Mouse (Mus musculus) erythroblast, adult 5-6 weeks (primary cell): ENCODE results near the gene Chka. TPM values are rescaled to one million over a fixed set of nuclear protein-coding genes. Genes with fewer than 3 reads are reported as not detected.

ENCODE experiments used
- ATAC-seq: replicated peaks from 2 replicates; pipeline ENCODE4 v1.8.0; 2016; ENCODE audit warnings: moderate number of reproducible peaks, mild to moderate bottlenecking, moderate TSS enrichment, inconsistent platforms; ENCODE audit not compliant: poor library complexity, low FRiP score, severe bottlenecking
- total RNA-seq, 2 experiments: library from RNA; stranded (forward) in 1 of 2; stranded (reverse) in 1 of 2; fragments of 150-400 nt in 1 of 2; fragments of 200-764, 138-1000 nt in 1 of 2; gene quantifications; 2 replicates each; pipeline versions ENCODE4 v1.2.3 to v1.2.4; 2015 to 2017; ENCODE audit warnings: low replicate concordance in 2 of 2

Chka gene
- total RNA-seq, 2 experiments from 2014 or later: 6.2 to 9.4 TPM

GRCm38 (mm10) chr19:3935032-3935895 is 83.7 kb downstream of the Chka start, which contains the start of gene Unc93b1:
Unc93b1 (plus strand) TSS chr19:3935186.
- ATAC-seq: no peak

- ATAC-seq: no peak
Observed at GRCm38 (mm10) chr19:3935896-3936850, 84.6 kb downstream of the Chka start.

DNA sequence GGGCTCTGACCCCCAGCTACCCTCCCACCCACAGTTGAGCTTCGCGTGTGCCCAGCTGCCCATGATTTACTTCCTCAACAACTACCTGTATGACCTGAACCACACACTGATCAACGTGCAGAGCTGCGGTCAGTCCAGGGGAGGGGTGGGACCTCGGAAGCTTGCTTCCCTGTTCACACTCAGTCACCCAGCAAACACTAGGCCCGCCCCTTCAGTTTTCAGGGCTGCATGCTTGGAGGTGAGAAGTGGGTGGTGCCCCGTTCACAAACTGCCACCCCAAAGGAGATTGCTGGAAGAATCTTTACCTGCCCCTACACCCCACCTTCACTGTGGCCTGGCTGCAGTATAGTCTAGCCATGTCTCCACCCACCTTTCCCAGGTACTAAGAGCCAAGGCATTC is 90.7 kb downstream of the Chka start:
- ATAC-seq: no peak

DNA sequence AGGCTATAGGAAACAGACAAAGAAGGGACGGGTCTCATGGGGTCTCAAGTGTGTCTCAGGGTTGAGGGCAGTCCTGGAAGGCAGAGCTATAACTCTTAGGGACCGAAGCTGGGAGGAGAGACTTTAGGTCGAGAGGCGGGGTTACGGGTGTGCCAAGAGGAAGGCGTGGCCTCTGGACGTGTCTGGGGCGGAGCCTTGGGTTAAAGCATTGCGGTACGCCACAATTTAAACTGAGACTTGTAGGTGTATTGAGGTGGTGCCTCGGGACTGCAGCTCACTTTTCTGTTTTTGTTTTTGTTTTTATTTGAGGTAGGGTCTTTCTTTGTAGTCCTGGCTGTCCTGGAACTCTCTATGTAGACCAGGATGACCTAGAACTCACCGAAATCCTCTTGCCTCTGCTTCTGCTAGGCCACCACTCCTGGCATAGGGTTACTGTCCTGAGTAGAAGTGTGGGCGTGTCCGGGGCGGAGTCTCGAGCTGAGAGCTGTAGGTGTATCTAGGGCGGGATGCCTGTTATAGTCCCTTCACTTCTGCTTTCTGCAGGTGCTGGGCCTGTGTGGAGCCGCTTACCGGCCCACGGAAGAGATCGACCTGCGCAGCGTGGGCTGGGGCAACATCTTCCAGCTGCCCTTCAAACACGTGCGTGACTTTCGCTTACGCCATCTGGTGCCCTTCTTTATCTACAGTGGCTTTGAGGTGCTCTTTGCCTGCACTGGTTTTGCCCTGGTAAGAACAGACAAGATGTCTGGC is 91.6 kb downstream of the Chka start:
- peak; percentile 71 for ATAC-seq

Other genes starting within 250 kb of the Chka start
- gene Lrp5, start 165.2 kb upstream of the Chka start, total RNA-seq (2015; ENCODE audit: low replicate concordance): 3.8 and 4.4 TPM in 2 replicates
- 2.7 and 2.8 TPM in 2 replicates for gene Lrp5, start 165.2 kb upstream of the Chka start, total RNA-seq (2017; ENCODE audit: low replicate concordance)
- 8.3 and 8.6 TPM in 2 replicates for gene 1810055G02Rik, start 143.5 kb upstream of the Chka start, total RNA-seq (2015; ENCODE audit: low replicate concordance)
- gene 1810055G02Rik, start 143.5 kb upstream of the Chka start, total RNA-seq (2017; ENCODE audit: low replicate concordance): 2.5 and 4.0 TPM in 2 replicates
- 21.3 and 35.0 TPM in 2 replicates for gene Kmt5b, start 84.4 kb upstream of the Chka start, total RNA-seq (2015; ENCODE audit: low replicate concordance)
- 40.5 and 58.8 TPM in 2 replicates for gene Kmt5b, start 84.4 kb upstream of the Chka start, total RNA-seq (2017; ENCODE audit: low replicate concordance)
- gene Tcirg1, start 55.4 kb downstream of the Chka start, total RNA-seq (2015; ENCODE audit: low replicate concordance): 41.2 and 46.3 TPM in 2 replicates
- 22.2 and 37.2 TPM in 2 replicates for gene Tcirg1, start 55.4 kb downstream of the Chka start, total RNA-seq (2017; ENCODE audit: low replicate concordance)
- gene Ndufs8, start 61.0 kb downstream of the Chka start, total RNA-seq (2015; ENCODE audit: low replicate concordance): 55.8 and 64.4 TPM in 2 replicates
- 11.0 and 14.0 TPM in 2 replicates for gene Ndufs8, start 61.0 kb downstream of the Chka start, total RNA-seq (2017; ENCODE audit: low replicate concordance)
- 4.4 and 10.6 TPM in 2 replicates for gene Aldh3b1, start 78.0 kb downstream of the Chka start, total RNA-seq (2015; ENCODE audit: low replicate concordance)
- 10.9 and 18.4 TPM in 2 replicates for gene Aldh3b1, start 78.0 kb downstream of the Chka start, total RNA-seq (2017; ENCODE audit: low replicate concordance)
- gene Unc93b1, start 83.4 kb downstream of the Chka start, total RNA-seq (2015; ENCODE audit: low replicate concordance): 25.1 and 47.1 TPM in 2 replicates
- 34.2 and 50.3 TPM in 2 replicates for gene Unc93b1, start 83.4 kb downstream of the Chka start, total RNA-seq (2017; ENCODE audit: low replicate concordance)
- 1.7 TPM in 1 of 2 replicates, not detected in the other for gene Aldh3b3, start 106.9 kb downstream of the Chka start, total RNA-seq (2015; ENCODE audit: low replicate concordance)
- gene Aldh3b3, start 106.9 kb downstream of the Chka start, total RNA-seq (2017; ENCODE audit: low replicate concordance): 4.9 TPM in 1 of 2 replicates, not detected in the other
- 0.63 TPM in 1 of 2 replicates, not detected in the other for gene Aldh3b2, start 120.6 kb downstream of the Chka start, total RNA-seq (2015; ENCODE audit: low replicate concordance)
- 1.8 and 1.9 TPM in 2 replicates for gene Aldh3b2, start 120.6 kb downstream of the Chka start, total RNA-seq (2017; ENCODE audit: low replicate concordance)
- 1.5 TPM in 1 of 2 replicates, not detected in the other for gene Acy3, start 134.8 kb downstream of the Chka start, total RNA-seq (2015; ENCODE audit: low replicate concordance)
- 0.56 TPM in 1 of 2 replicates, not detected in the other for gene Acy3, start 134.8 kb downstream of the Chka start, total RNA-seq (2017; ENCODE audit: low replicate concordance)
- gene Tbx10, start 141.0 kb downstream of the Chka start, total RNA-seq (2015; ENCODE audit: low replicate concordance): not detected in 2 replicates
- gene Tbx10, start 141.0 kb downstream of the Chka start, total RNA-seq (2017; ENCODE audit: low replicate concordance): not detected in 2 replicates
- 2.7 TPM in 1 of 2 replicates, not detected in the other for gene Nudt8, start 148.8 kb downstream of the Chka start, total RNA-seq (2015; ENCODE audit: low replicate concordance)
- 2.4 and 2.5 TPM in 2 replicates for gene Nudt8, start 148.8 kb downstream of the Chka start, total RNA-seq (2017; ENCODE audit: low replicate concordance)
- gene Gm49405, start 148.9 kb downstream of the Chka start, total RNA-seq (2015; ENCODE audit: low replicate concordance): 0.58 TPM in 1 of 2 replicates, not detected in the other
- gene Gm49405, start 148.9 kb downstream of the Chka start, total RNA-seq (2017; ENCODE audit: low replicate concordance): 0.42 TPM in 1 of 2 replicates, not detected in the other
- 0.38 TPM in 1 of 2 replicates, not detected in the other for gene Doc2g, start 151.5 kb downstream of the Chka start, total RNA-seq (2015; ENCODE audit: low replicate concordance)
- not detected in 2 replicates for gene Doc2g, start 151.5 kb downstream of the Chka start, total RNA-seq (2017; ENCODE audit: low replicate concordance)
- gene Ndufv1, start 161.0 kb downstream of the Chka start, total RNA-seq (2015; ENCODE audit: low replicate concordance): 57.8 and 76.5 TPM in 2 replicates
- gene Ndufv1, start 161.0 kb downstream of the Chka start, total RNA-seq (2017; ENCODE audit: low replicate concordance): 60.4 and 63.3 TPM in 2 replicates
- 79.2 and 134 TPM in 2 replicates for gene Gstp1, start 186.2 kb downstream of the Chka start, total RNA-seq (2015; ENCODE audit: low replicate concordance)
- 15.5 and 40.6 TPM in 2 replicates for gene Gstp1, start 186.2 kb downstream of the Chka start, total RNA-seq (2017; ENCODE audit: low replicate concordance)
- not detected in 2 replicates for gene Gstp2, start 194.2 kb downstream of the Chka start, total RNA-seq (2015; ENCODE audit: low replicate concordance)
- gene Gstp2, start 194.2 kb downstream of the Chka start, total RNA-seq (2017; ENCODE audit: low replicate concordance): 1.4 and 2.1 TPM in 2 replicates
- gene Gstp3, start 207.8 kb downstream of the Chka start, total RNA-seq (2015; ENCODE audit: low replicate concordance): 4.2 and 30.2 TPM in 2 replicates
- gene Gstp3, start 207.8 kb downstream of the Chka start, total RNA-seq (2017; ENCODE audit: low replicate concordance): 8.4 and 11.1 TPM in 2 replicates
- gene Cabp2, start 229.8 kb downstream of the Chka start, total RNA-seq (2015; ENCODE audit: low replicate concordance): not detected in 2 replicates
- not detected in 2 replicates for gene Cabp2, start 229.8 kb downstream of the Chka start, total RNA-seq (2017; ENCODE audit: low replicate concordance)
- 51.9 and 92.4 TPM in 2 replicates for gene Cdk2ap2, start 245.4 kb downstream of the Chka start, total RNA-seq (2015; ENCODE audit: low replicate concordance)
- gene Cdk2ap2, start 245.4 kb downstream of the Chka start, total RNA-seq (2017; ENCODE audit: low replicate concordance): 11.8 and 18.7 TPM in 2 replicates
- gene Pitpnm1, start 248.2 kb downstream of the Chka start, total RNA-seq (2015; ENCODE audit: low replicate concordance): 20.1 and 32.7 TPM in 2 replicates
- gene Pitpnm1, start 248.2 kb downstream of the Chka start, total RNA-seq (2017; ENCODE audit: low replicate concordance): 17.0 and 19.7 TPM in 2 replicates